Mouse (Mus musculus) heart, adult 9 months (tissue): Measurements from ENCODE around the gene Kdm1a.

ENCODE experiments used
- DNase-seq, 2 experiments: peaks; one replicate each; pipeline ENCODE4 v3.0.0; 2022; ENCODE audit warnings: low spot score in 2 of 2

Kdm1a gene

GRCm38 (mm10) chr4:136602568-136602967 lies at the start of gene Kdm1a:
Kdm1a (minus strand) TSS chr4:136602723.
- peak; percentile 91 to 93 for DNase-seq

- DNase-seq: no peak
These were observed 49.5 kb upstream of the Kdm1a start for GRCm38 (mm10) chr4:136651882-136652527.

- DNase-seq: peak in 1 of 2 experiments; percentile 12
These were observed 48.9 kb upstream of the Kdm1a start for GRCm38 (mm10) chr4:136651357-136651811.

- no peak for DNase-seq
These were observed 47.7 kb upstream of the Kdm1a start for GRCm38 (mm10) chr4:136650261-136650660.

- DNase-seq: no peak
These were observed 47.1 kb upstream of the Kdm1a start for GRCm38 (mm10) chr4:136649480-136650196.

- DNase-seq: peak; percentile 24 to 44
These were observed 46.5 kb upstream of the Kdm1a start for GRCm38 (mm10) chr4:136648922-136649479.

- no peak for DNase-seq
These were observed 36.4 kb upstream of the Kdm1a start for GRCm38 (mm10) chr4:136638890-136639289.

GRCm38 (mm10) chr4:136638230-136638750 lies 35.8 kb upstream of the Kdm1a start:
- DNase-seq: no peak

GRCm38 (mm10) chr4:136637563-136638229 lies 35.2 kb upstream of the Kdm1a start:
- no peak for DNase-seq

GRCm38 (mm10) chr4:136636983-136637562 lies 34.5 kb upstream of the Kdm1a start:
- DNase-seq: no peak

- no peak for DNase-seq
These were observed 34.0 kb upstream of the Kdm1a start for GRCm38 (mm10) chr4:136636511-136636910.

- no peak for DNase-seq
These were observed 33.5 kb upstream of the Kdm1a start for GRCm38 (mm10) chr4:136635995-136636394.

- DNase-seq: peak; percentile 37 to 61
These were observed 28.9 kb upstream of the Kdm1a start for GRCm38 (mm10) chr4:136631237-136631994.

GRCm38 (mm10) chr4:136626590-136626989 lies 24.1 kb upstream of the Kdm1a start:
- DNase-seq: no peak

- no peak for DNase-seq
These were observed 19.9 kb upstream of the Kdm1a start, which contains the start of gene Lactbl1 for GRCm38 (mm10) chr4:136622388-136622787. Lactbl1 (plus strand) TSS chr4:136622621.

- DNase-seq: no peak
These were observed 19.4 kb upstream of the Kdm1a start for GRCm38 (mm10) chr4:136621956-136622355.

GRCm38 (mm10) chr4:136621336-136621735 lies 18.8 kb upstream of the Kdm1a start:
- DNase-seq: peak in 1 of 2 experiments; percentile 32

- no peak for DNase-seq
These were observed 11.1 kb upstream of the Kdm1a start for GRCm38 (mm10) chr4:136613657-136614056.

- DNase-seq: no peak
These were observed 7.9 kb upstream of the Kdm1a start, which contains the start of gene Tex46 for GRCm38 (mm10) chr4:136610387-136610856. Tex46 (plus strand) TSS chr4:136610437.

GRCm38 (mm10) chr4:136605756-136606485 lies 3.4 kb upstream of the Kdm1a start:
- no peak for DNase-seq
